Mouse (Mus musculus): ENCODE measurements around the gene Ensa.
A peak's percentile ranks its signal among the peaks of the same experiment; 100 is the strongest.
"Not testable (repeated sequence)": the region's sequence is repeated elsewhere in the genome, so short reads cannot be mapped to it uniquely, and the experiment has no call there.

The Ensa gene

DNA sequence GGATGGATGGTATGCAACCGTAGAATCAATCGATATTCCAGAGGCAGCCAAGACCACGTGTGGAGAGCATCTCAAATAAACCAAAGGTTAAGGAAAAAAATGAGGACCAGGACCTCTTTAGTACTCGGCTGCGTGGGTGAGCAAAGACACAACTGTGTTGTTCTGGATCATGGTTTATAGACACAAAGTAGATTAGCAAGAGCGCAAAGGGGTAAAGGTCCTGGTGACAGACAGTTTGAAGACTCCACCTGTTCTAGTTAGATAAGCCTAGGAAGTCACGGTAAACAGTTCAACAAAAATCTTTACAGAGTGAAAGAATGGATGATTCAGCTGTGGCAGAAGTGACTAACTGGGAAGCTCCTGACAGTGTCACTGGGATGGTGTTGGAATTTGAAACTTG lies 18.3 kb downstream of the Ensa start:
- DNase-seq (ENCODE audit: inconsistent ontology term): no peak

- no peak for DNase-seq (ENCODE audit: inconsistent ontology term)
Measured at GRCm38 (mm10) chr3:95645313-95646235, 20.8 kb downstream of the Ensa start.

DNA sequence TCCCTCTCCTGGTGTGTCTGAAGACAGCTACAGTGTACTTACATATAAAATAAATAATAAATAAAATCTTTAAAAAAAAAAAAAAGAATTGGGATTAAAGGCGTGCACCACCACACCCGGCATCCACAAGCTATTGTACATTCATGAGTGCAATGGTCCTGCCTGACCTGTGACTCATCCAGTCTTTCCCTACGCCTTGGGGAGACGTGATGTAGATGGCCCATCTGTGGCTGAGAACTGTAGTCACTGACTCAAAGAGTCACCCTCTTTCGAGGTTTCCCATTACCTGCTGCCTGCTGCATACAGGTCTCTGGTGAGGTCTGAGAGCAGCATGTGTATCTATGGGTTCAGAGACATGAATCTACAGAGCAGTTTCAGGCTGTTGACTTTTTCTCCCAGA lies 23.2 kb downstream of the Ensa start:
- no peak for DNase-seq (ENCODE audit: inconsistent ontology term)

DNA sequence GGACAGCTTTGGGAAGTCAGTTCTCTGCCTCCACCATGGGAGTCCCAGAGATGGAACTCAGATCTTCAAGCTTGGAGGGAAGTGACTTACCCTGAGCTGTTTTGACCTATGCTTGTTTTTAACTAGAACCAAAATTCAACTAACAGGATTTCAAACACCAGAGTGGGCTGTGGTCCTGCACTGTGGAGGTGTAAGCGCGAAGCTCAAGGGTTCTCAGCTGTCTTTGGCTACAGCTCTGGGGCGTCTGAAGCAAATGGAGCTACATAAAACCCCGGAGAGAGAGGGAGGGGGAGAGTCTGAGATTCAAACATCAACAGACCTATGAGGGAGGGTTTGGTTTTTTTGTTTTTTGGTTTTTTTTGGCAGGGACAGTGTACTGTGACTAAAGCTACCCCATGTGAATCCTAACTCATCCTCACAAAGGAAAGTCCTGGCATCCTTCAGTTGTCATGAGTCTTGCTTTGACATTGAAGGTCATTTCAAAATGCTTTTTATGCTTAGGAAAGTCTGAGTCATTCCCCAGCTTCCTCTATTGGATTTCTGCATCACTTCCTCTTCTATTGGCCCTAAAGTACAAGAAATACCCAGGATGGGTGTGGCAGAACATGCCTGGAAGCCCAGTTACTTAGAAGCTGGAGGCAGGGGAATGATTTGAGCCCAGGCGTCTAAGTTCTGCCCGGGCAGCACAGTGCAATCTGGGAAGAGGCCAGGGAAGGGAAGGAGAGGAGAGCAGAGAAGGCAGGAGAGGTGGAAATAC lies 25.7 kb downstream of the Ensa start:
- peak; percentile 92 for DNase-seq (ENCODE audit: inconsistent ontology term)

DNA sequence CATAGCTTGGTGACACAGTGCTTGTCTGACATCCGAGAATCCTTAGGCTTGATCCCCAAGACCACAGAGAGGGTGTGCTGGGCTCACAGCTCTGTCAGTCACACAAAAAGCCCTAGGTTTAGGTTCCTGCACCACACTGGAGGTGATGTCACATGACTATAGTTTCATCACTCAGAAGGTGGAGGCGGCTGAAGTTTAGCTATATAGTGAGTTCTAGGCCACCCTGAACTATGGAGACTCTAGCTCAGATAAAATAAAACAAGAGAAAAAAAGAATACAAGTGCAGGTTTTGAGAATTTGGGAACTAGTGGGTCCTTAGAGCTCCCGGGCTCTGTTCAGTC lies 26.2 kb downstream of the Ensa start:
- DNase-seq (ENCODE audit: inconsistent ontology term): no peak

GRCm38 (mm10) chr3:95651391-95652203 lies 26.8 kb downstream of the Ensa start:
- DNase-seq (ENCODE audit: inconsistent ontology term): no peak

GRCm38 (mm10) chr3:95652204-95652811 lies 27.5 kb downstream of the Ensa start:
- no peak for DNase-seq (ENCODE audit: inconsistent ontology term)

GRCm38 (mm10) chr3:95652871-95653270 lies 28.1 kb downstream of the Ensa start:
- no peak for DNase-seq (ENCODE audit: inconsistent ontology term)

GRCm38 (mm10) chr3:95653473-95654034 lies 28.8 kb downstream of the Ensa start:
- DNase-seq (ENCODE audit: inconsistent ontology term): no peak

- DNase-seq (ENCODE audit: inconsistent ontology term): not testable (repeated sequence)
Measured at GRCm38 (mm10) chr3:95654371-95654770, 29.6 kb downstream of the Ensa start.

DNA sequence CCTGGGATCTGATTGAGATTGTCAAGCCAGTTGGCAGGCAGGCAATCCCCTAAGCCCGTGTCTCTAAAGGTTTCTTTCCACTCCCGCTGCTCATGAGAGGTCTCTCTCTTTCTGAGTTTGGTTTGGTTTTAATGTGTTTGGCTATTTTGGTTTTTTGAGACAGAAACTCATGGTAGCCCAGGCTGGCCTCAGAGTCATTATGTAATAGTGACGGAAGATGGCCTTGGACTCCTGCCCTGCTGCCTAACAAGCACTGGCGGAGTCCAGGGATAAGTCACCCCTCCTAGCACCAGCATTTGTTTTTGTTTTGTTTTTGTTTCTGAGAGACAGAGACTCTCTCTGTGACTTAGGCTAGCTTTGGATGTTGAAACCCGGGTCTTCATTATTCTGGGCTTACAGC lies 30.6 kb downstream of the Ensa start:
- DNase-seq (ENCODE audit: inconsistent ontology term): no peak

DNA sequence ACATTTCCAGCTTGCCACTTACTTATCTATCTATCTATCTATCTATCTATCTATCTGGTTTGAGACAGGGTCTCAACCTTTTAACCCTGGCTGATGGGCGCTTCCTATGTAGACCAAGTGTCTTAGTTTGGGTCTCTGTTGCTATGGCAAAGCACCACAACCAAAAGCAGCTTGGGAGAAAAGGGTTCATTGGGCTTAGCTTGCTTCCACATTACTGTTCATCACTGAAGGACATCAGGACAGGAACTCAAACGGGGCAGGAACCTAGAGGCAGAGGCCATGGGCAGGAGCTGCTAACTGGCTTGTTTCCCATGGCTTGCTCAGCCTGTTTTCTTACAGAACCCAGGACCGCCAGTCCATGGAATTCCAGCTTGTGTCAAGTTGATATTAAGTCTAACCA lies 32.3 kb downstream of the Ensa start:
- DNase-seq (ENCODE audit: inconsistent ontology term): no peak

DNA sequence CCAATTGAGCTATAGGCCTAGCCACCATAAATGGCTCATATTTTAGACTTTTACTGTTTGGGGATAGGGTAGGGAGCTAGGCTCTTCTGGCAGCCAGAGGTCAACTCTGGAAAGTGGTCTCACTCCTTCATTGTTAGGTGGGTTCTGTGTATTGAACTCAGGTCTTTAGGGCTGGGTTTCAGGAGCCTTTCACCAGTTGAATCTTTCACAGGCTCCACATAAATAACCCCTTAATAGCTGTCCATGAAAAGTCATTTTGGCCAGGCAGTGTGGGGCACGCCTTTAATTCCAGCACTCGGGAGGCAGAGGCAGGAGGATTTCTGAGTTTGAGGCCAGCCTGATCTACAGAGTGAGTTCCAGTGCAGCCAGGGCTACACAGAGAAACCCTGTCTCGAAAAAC lies 32.9 kb downstream of the Ensa start:
- DNase-seq (ENCODE audit: inconsistent ontology term): no peak

DNA sequence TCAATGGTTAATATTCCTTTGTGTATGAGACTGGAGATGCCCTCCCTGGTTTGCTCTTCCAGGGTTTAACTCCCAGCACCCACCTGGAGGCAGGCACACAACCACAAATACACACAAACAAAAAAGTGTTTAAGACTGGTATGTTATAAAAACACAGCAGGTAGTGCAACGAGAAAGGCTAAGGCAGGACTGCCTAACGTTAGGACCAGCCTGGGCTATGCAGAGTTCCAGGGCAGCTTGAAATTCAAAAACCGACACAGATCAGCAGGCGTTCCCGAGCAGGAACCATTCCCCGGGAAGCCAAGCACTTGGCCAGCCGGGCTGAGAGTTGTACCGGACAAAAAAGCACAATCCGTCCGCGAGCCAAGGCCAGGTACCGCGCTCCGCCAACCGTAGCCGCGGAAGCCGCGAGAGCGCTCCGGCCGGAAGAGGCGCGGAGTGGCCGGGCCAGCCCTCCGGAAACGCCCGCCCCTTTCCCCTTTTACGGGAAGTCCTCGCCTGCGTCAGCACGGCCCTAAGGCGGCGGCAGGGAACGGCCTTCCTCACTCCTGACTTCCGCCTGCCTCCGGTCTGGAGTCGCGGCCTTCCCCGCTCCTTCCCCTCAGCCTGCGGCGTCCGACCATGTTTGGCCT lies 33.6 kb downstream of the Ensa start, which contains the start of gene Mcl1:
Mcl1 (plus strand) TSS at position 553 of the 632 bp plus-strand sequence.
- DNase-seq (ENCODE audit: inconsistent ontology term): peak; percentile 98

DNA sequence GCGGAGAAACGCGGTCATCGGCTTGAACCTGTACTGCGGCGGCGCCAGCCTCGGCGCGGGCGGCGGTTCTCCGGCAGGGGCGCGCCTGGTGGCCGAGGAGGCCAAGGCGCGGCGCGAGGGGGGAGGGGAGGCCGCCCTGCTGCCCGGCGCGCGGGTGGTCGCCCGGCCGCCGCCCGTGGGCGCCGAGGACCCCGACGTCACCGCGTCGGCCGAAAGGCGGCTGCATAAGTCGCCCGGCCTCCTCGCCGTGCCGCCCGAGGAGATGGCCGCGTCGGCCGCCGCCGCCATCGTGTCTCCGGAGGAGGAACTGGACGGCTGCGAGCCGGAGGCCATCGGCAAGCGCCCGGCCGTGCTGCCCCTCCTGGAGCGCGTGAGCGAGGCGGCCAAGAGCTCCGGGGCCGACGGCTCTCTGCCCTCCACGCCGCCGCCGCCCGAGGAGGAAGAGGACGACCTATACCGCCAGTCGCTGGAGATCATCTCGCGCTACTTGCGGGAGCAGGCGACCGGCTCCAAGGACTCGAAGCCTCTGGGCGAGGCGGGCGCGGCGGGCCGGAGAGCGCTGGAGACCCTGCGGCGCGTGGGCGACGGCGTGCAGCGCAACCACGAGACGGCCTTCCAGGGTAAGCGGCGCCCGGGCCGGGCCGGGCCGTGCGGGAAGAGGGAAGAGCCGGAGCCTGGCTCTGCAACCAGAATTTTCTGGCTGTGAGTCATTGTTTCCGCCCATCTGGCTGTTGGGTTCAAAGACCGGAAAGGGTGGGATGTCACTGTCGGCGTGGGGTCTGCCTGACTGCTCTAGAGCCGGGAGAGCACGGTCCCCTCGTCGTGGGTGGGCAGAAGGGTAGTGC lies 34.3 kb downstream of the Ensa start:
- peak; percentile 80 for DNase-seq (ENCODE audit: inconsistent ontology term)

DNA sequence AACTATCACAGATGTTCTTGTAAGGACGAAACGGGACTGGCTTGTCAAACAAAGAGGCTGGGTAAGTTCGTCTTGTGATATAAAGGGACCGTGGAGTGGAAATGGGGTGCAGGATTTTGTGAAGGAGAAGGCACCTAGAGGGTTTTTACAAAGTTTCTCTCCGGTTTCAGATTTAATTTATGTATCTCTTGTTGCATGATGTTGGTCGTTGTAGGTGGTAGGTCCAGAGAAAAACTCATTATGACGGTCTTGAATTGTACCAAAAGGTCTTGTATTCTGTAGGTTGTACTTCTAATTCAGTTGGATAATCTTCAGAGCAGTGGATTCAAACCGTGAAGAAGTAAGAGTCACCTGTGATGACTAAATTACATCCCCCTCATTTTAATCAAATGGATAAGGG lies 35.2 kb downstream of the Ensa start:
- DNase-seq (ENCODE audit: inconsistent ontology term): no peak

GRCm38 (mm10) chr3:95660788-95661478 lies 36.1 kb downstream of the Ensa start:
- DNase-seq (ENCODE audit: inconsistent ontology term): no peak

- no peak for DNase-seq (ENCODE audit: inconsistent ontology term)
Measured at GRCm38 (mm10) chr3:95661945-95662715, 37.3 kb downstream of the Ensa start.

Data from Muller cell, postnatal 12 days (primary cell).